Mouse (Mus musculus): ENCODE measurements at regions not wholly inside any gene's neighbourhood (a gene's known extent, or its start where the extent isn't known, plus 50 kb on each side); places are given as distances from the start of the nearest gene placed in this dataset.

- H3K4me2 ChIP-seq (ENCODE audit: low read depth, low read length): no peak overlapping the region
- no peaks in the 10 kb centered on the region for H3K36me3 ChIP-seq (replicated peaks; ENCODE audit: control insufficient read depth, insufficient read depth, low read length)
- H3K9ac ChIP-seq (replicated peaks; ENCODE audit: low read depth, low read length): no peak overlapping the region
- H3K4me1 ChIP-seq (ENCODE audit: control insufficient read depth, insufficient read depth): no peaks in the 10 kb centered on the region
- ATAC-seq (ENCODE audit: insufficient read depth, low read depth) (no peak), DNase-seq (ENCODE audit: low spot score) (no peak)
- no peak overlapping the region for H3K4me3 ChIP-seq (ENCODE audit: low read depth, low read length)
- no peak for TF ChIP-seq CTCF (IDR thresholded peaks at IDR 0.05; ENCODE audit: low read depth)
- no peak for TF ChIP-seq EP300 (IDR thresholded peaks at IDR 0.05; ENCODE audit: low read depth)
- no peaks in the 10 kb centered on the region for H3K9me3 ChIP-seq (replicated peaks; ENCODE audit: control insufficient read depth, low read length)
- 85% methylated on average over 4 of the region's 4 CpGs for WGBS
- H3K27ac ChIP-seq (ENCODE audit: low read depth): no peak overlapping the region
- H3K27me3 ChIP-seq (ENCODE audit: control insufficient read depth, insufficient read depth, low read length): no peaks in the 10 kb centered on the region
Observed at GRCm38 (mm10) chr17:59955300-59956057, 942.3 kb upstream of the Nudt12 start.

GRCm38 (mm10) chr17:59946433-59946832 is 933.3 kb upstream of the Nudt12 start:
- WGBS: 65% methylated on average over 1 of the region's 1 CpGs
- no peak overlapping the region for H3K4me3 ChIP-seq (ENCODE audit: low read depth, low read length)
- no peak overlapping the region for H3K27ac ChIP-seq (ENCODE audit: low read depth)
- TF ChIP-seq CTCF (IDR thresholded peaks at IDR 0.05; ENCODE audit: low read depth) (no peak), EP300 (IDR thresholded peaks at IDR 0.05; ENCODE audit: low read depth) (no peak)
- H3K9ac ChIP-seq (replicated peaks; ENCODE audit: low read depth, low read length): no peak overlapping the region
- H3K36me3 ChIP-seq (replicated peaks; ENCODE audit: control insufficient read depth, insufficient read depth, low read length): no peaks in the 10 kb centered on the region
- no peaks in the 10 kb centered on the region for H3K9me3 ChIP-seq (replicated peaks; ENCODE audit: control insufficient read depth, low read length)
- H3K27me3 ChIP-seq (ENCODE audit: control insufficient read depth, insufficient read depth, low read length): no peaks in the 10 kb centered on the region
- H3K4me2 ChIP-seq (ENCODE audit: low read depth, low read length): no peak overlapping the region
- H3K4me1 ChIP-seq (ENCODE audit: control insufficient read depth, insufficient read depth): no peaks in the 10 kb centered on the region
- DNase-seq (ENCODE audit: low spot score) (no peak), ATAC-seq (ENCODE audit: insufficient read depth, low read depth) (no peak)

DNA sequence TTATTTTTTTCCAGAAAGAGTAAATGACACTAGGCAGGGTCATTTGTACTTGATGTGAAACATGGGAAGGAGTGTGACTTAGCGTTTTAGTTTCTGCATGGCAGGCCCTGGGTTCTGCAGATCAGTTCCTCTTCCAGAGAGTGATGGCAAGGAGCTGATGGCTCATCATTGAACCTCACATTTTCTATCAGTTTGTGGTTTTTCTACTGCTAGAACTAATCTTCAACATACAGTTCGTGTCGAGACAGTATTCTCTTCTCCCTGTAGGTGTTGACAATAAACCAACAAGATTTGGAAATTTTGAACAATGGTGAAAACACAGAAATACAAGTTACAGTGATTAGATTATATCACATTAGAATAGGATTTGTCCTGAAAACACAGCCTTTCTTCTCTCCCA is 891.2 kb upstream of the Nudt12 start:
- no peaks in the 10 kb centered on the region for H3K36me3 ChIP-seq (replicated peaks; ENCODE audit: control insufficient read depth, insufficient read depth, low read length)
- H3K4me1 ChIP-seq (ENCODE audit: control insufficient read depth, insufficient read depth): no peaks in the 10 kb centered on the region
- ATAC-seq (ENCODE audit: insufficient read depth, low read depth) (no peak), DNase-seq (ENCODE audit: low spot score) (no peak)
- no peaks in the 10 kb centered on the region for H3K9me3 ChIP-seq (replicated peaks; ENCODE audit: control insufficient read depth, low read length)
- TF ChIP-seq CTCF (IDR thresholded peaks at IDR 0.05; ENCODE audit: low read depth) (no peak), EP300 (IDR thresholded peaks at IDR 0.05; ENCODE audit: low read depth) (no peak)
- H3K27ac ChIP-seq (ENCODE audit: low read depth): no peak overlapping the region
- no peak overlapping the region for H3K4me3 ChIP-seq (ENCODE audit: low read depth, low read length)
- no peak overlapping the region for H3K9ac ChIP-seq (replicated peaks; ENCODE audit: low read depth, low read length)
- no peak overlapping the region for H3K4me2 ChIP-seq (ENCODE audit: low read depth, low read length)
- 58% methylated on average over 3 of the region's 3 CpGs for WGBS
- no peaks in the 10 kb centered on the region for H3K27me3 ChIP-seq (ENCODE audit: control insufficient read depth, insufficient read depth, low read length)

DNA sequence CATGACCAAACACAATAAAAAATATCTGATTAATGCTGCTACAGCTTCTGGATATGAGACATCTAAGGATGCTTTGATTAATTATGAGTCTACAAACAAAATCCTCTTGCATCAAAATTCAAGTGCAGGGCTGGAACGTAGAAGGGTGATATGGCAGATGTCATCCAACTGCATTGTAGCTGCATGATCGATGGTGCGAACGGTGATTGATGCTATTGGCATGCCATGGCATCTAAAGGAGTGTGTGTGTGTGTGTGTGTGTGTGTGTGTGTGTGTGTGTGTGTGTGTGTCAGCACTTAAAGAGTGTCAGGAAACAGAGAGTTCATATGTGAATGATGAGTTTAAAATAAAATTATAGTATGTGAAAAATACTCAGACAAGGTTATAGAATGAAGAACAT is 864.6 kb upstream of the Nudt12 start:
- DNase-seq (ENCODE audit: low spot score) (no peak), ATAC-seq (ENCODE audit: insufficient read depth, low read depth) (no peak)
- Histone ChIP-seq H3K4me2 (ENCODE audit: low read depth, low read length) (no peak overlapping the region), H3K4me1 (ENCODE audit: control insufficient read depth, insufficient read depth) (no peaks in the 10 kb centered on the region), H3K4me3 (ENCODE audit: low read depth, low read length) (no peak overlapping the region), H3K27me3 (ENCODE audit: control insufficient read depth, insufficient read depth, low read length) (no peaks in the 10 kb centered on the region), H3K9me3 (replicated peaks; ENCODE audit: control insufficient read depth, low read length) (no peaks in the 10 kb centered on the region), H3K36me3 (replicated peaks; ENCODE audit: control insufficient read depth, insufficient read depth, low read length) (no peaks in the 10 kb centered on the region), H3K9ac (replicated peaks; ENCODE audit: low read depth, low read length) (no peak overlapping the region), H3K27ac (ENCODE audit: low read depth) (no peak overlapping the region)
- TF ChIP-seq EP300 (IDR thresholded peaks at IDR 0.05; ENCODE audit: low read depth) (no peak), CTCF (IDR thresholded peaks at IDR 0.05; ENCODE audit: low read depth) (no peak)
- WGBS: 80% methylated on average over 4 of the region's 4 CpGs

DNA sequence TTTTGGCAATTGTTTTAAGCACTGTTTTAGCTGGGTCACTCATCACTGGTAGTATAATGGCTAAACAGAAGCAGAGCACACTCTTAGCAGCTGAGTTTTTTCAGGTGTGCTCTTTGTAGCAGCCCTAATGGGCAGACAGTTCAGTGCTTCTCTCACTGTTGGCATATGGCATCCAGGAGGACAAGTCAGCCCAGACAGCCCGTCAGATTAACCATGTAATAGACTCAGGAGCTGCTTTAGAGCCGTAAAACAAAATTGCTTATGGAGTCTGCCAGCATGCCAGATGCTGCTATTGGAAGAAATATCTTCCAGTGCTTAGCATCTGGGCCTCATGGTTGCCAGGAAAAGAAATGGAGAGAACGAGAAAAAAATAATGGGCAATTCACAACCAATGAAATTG is 835.7 kb upstream of the Nudt12 start:
- 70% methylated on average over 3 of the region's 3 CpGs for WGBS
- H3K4me2 ChIP-seq (ENCODE audit: low read depth, low read length): no peak overlapping the region
- H3K9me3 ChIP-seq (replicated peaks; ENCODE audit: control insufficient read depth, low read length): no peaks in the 10 kb centered on the region
- ATAC-seq (ENCODE audit: insufficient read depth, low read depth) (no peak), DNase-seq (ENCODE audit: low spot score) (no peak)
- H3K27ac ChIP-seq (ENCODE audit: low read depth): no peak overlapping the region
- H3K36me3 ChIP-seq (replicated peaks; ENCODE audit: control insufficient read depth, insufficient read depth, low read length): no peaks in the 10 kb centered on the region
- TF ChIP-seq EP300 (IDR thresholded peaks at IDR 0.05; ENCODE audit: low read depth) (no peak), CTCF (IDR thresholded peaks at IDR 0.05; ENCODE audit: low read depth) (no peak)
- H3K9ac ChIP-seq (replicated peaks; ENCODE audit: low read depth, low read length): no peak overlapping the region
- H3K27me3 ChIP-seq (ENCODE audit: control insufficient read depth, insufficient read depth, low read length): no peaks in the 10 kb centered on the region
- no peaks in the 10 kb centered on the region for H3K4me1 ChIP-seq (ENCODE audit: control insufficient read depth, insufficient read depth)
- no peak overlapping the region for H3K4me3 ChIP-seq (ENCODE audit: low read depth, low read length)

GRCm38 (mm10) chr17:59845261-59845819 is 832.2 kb upstream of the Nudt12 start:
- WGBS: 71% methylated on average over 4 of the region's 4 CpGs
- H3K9ac ChIP-seq (replicated peaks; ENCODE audit: low read depth, low read length): no peak overlapping the region
- DNase-seq (ENCODE audit: low spot score) (no peak), ATAC-seq (ENCODE audit: insufficient read depth, low read depth) (no peak)
- H3K9me3 ChIP-seq (replicated peaks; ENCODE audit: control insufficient read depth, low read length): no peaks in the 10 kb centered on the region
- H3K27ac ChIP-seq (ENCODE audit: low read depth): no peak overlapping the region
- TF ChIP-seq EP300 (IDR thresholded peaks at IDR 0.05; ENCODE audit: low read depth) (no peak), CTCF (IDR thresholded peaks at IDR 0.05; ENCODE audit: low read depth) (no peak)
- no peaks in the 10 kb centered on the region for H3K27me3 ChIP-seq (ENCODE audit: control insufficient read depth, insufficient read depth, low read length)
- H3K4me1 ChIP-seq (ENCODE audit: control insufficient read depth, insufficient read depth): no peaks in the 10 kb centered on the region
- H3K4me3 ChIP-seq (ENCODE audit: low read depth, low read length): no peak overlapping the region
- H3K4me2 ChIP-seq (ENCODE audit: low read depth, low read length): no peak overlapping the region
- no peaks in the 10 kb centered on the region for H3K36me3 ChIP-seq (replicated peaks; ENCODE audit: control insufficient read depth, insufficient read depth, low read length)

Data from heart, postnatal 0 days (tissue).